Mouse (Mus musculus): ENCODE data around the gene Smim12. TPM values are rescaled to one million over a fixed set of nuclear protein-coding genes. Genes with fewer than 3 reads are reported as not detected.

Smim12 gene
- 33.4 and 34.3 TPM in 2 replicates for polyA plus RNA-seq (2012; rRNA removed)

GRCm38 (mm10) chr4:127243552-127243951, at the start of gene Smim12:
Gene Smim12 (plus strand): TSS chr4:127243784.

Other genes with a start within 250 kb of the Smim12 start
- gene Sfpq, start 222.5 kb upstream of the Smim12 start, polyA plus RNA-seq (2012; rRNA removed), result 187 and 196 TPM in 2 replicates
- gene Zmym1, start 182.6 kb upstream of the Smim12 start, polyA plus RNA-seq (2012; rRNA removed), result 12.9 and 17.0 TPM in 2 replicates
- 52.7 and 57.3 TPM in 2 replicates for gene Zmym6, start 166.4 kb upstream of the Smim12 start, polyA plus RNA-seq (2012; rRNA removed)
- 17.5 and 17.9 TPM in 2 replicates for gene Tmem35b, start 120.1 kb upstream of the Smim12 start, polyA plus RNA-seq (2012; rRNA removed)
- gene Dlgap3, start 74.6 kb upstream of the Smim12 start, polyA plus RNA-seq (2012; rRNA removed), result 35.0 and 39.2 TPM in 2 replicates
- 17.8 and 18.6 TPM in 2 replicates for gene Gja4, start 70.3 kb downstream of the Smim12 start, polyA plus RNA-seq (2012; rRNA removed)
- 0.33 and 1.3 TPM in 2 replicates for gene Gjb3, start 87.1 kb downstream of the Smim12 start, polyA plus RNA-seq (2012; rRNA removed)
- 0.27 TPM in 1 of 2 replicates, not detected in the other for gene Gjb4, start 110.3 kb downstream of the Smim12 start, polyA plus RNA-seq (2012; rRNA removed)
- 0.23 and 0.30 TPM in 2 replicates for gene Gjb5, start 114.4 kb downstream of the Smim12 start, polyA plus RNA-seq (2012; rRNA removed)

All from central nervous system, embryonic 18 days (tissue).